Mouse (Mus musculus): ENCODE data around the gene Csn3.

DNA sequence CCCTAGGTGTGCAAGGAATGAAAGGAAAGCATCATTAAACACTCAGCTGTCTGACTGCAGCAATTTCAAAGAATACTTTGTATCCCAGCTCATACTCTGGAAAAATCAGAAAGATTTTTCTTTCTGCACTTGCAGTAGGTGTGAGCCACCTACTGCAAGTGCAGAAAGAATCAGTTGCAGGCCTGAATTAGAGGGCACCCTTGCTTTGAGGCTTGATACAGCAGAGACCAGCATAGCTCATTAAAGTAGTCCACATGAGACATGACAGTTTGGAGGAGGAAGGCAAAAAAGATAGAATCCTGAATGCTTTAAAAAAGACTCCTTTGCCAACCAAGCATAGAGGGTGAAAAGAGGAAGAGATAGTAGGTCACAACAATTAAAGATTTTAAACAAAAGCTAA is 17.1 kb downstream of the Csn3 start:
- no peak for TF ChIP-seq CTCF (IDR thresholded peaks at IDR 0.05)
- no peak for TF ChIP-seq POLR2A (IDR thresholded peaks at IDR 0.05; ENCODE audit: insufficient read depth, low read depth, low read length)
- TF ChIP-seq EP300 (IDR thresholded peaks at IDR 0.05; ENCODE audit: insufficient read depth, low read depth, low read length) = no peak
